Mouse (Mus musculus): ENCODE results near the gene Flt1. TPM values are rescaled to one million over a fixed set of nuclear protein-coding genes. Genes with fewer than 3 reads are reported as not detected.

The Flt1 gene
- total RNA-seq, 1 experiment: 5.1 TPM

- no peak overlapping the region for H3K27ac ChIP-seq (ENCODE audit: insufficient read depth, low read depth, low read length, poor library complexity, severe bottlenecking)
- H3K4me3 ChIP-seq (ENCODE audit: insufficient read depth in 1 of 2, low read depth in 1 of 2, low read length in 2 of 2, poor library complexity in 1 of 2, severe bottlenecking in 1 of 2): peak overlapping the region; percentile 13 to 40; a peak in 2 of 4 replicates
- H3K9me3 ChIP-seq (ENCODE audit: control insufficient read depth, insufficient read depth, low read depth, low read length): no peaks in the 10 kb centered on the region
- no peak for TF ChIP-seq ZC3H11A (IDR thresholded peaks at IDR 0.05; ENCODE audit: borderline replicate concordance, low read depth, low read length)
- no peaks in the 10 kb centered on the region for H3K36me3 ChIP-seq (ENCODE audit: control insufficient read depth, insufficient read depth, low read length, poor library complexity, severe bottlenecking)
- DNase-seq (ENCODE audit: low read depth, low spot score): no peak
- H3K4me1 ChIP-seq (ENCODE audit: control insufficient read depth in 2 of 2, insufficient read depth in 2 of 2, low read length in 2 of 2, poor library complexity in 1 of 2): peaks cover 4 to 5% of the 10 kb centered on the region in 2 experiments; a peak in 3 of 4 replicates
- in situ Hi-C loops (cut with MboI; ENCODE audit: low sequenced_read_pairs in 2 of 2, unreplicated experiment in 2 of 2): no loop called here
- 0 out of 2 replicates have a peak overlapping the region, but pooled peaks have one; percentile 9 for H3K9ac ChIP-seq (ENCODE audit: insufficient read depth, low read depth, low read length, poor library complexity, severe bottlenecking)
These were observed 27.1 kb upstream of the Flt1 start for GRCm38 (mm10) chr5:147752914-147753341.

GRCm38 (mm10) chr5:147751673-147752130 is 25.9 kb upstream of the Flt1 start:
- no peaks in the 10 kb centered on the region for H3K9me3 ChIP-seq (ENCODE audit: control insufficient read depth, insufficient read depth, low read depth, low read length)
- H3K27ac ChIP-seq (ENCODE audit: insufficient read depth, low read depth, low read length, poor library complexity, severe bottlenecking): no peak overlapping the region
- peaks cover 4 to 5% of the 10 kb centered on the region in 2 experiments; a peak in 3 of 4 replicates for H3K4me1 ChIP-seq (ENCODE audit: control insufficient read depth in 2 of 2, insufficient read depth in 2 of 2, low read length in 2 of 2, poor library complexity in 1 of 2)
- H3K36me3 ChIP-seq (ENCODE audit: control insufficient read depth, insufficient read depth, low read length, poor library complexity, severe bottlenecking): no peaks in the 10 kb centered on the region
- H3K9ac ChIP-seq (ENCODE audit: insufficient read depth, low read depth, low read length, poor library complexity, severe bottlenecking): peak overlapping the region; percentile 16; the same call in 1 of the 2 replicates
- DNase-seq (ENCODE audit: low read depth, low spot score): no peak
- peak overlapping the region; percentile 22 to 56 for H3K4me3 ChIP-seq (ENCODE audit: insufficient read depth in 1 of 2, low read depth in 1 of 2, low read length in 2 of 2, poor library complexity in 1 of 2, severe bottlenecking in 1 of 2)
- in situ Hi-C loops (cut with MboI; ENCODE audit: low sequenced_read_pairs in 2 of 2, unreplicated experiment in 2 of 2): no loop called here
- no peak for TF ChIP-seq ZC3H11A (IDR thresholded peaks at IDR 0.05; ENCODE audit: borderline replicate concordance, low read depth, low read length)
- TF ChIP-seq MAFK (IDR thresholded peaks at IDR 0.05; ENCODE audit: insufficient read depth, low read depth, low read length): no peak
- no peak for TF ChIP-seq CHD2 (IDR thresholded peaks at IDR 0.05; ENCODE audit: low read depth, low read length)
- TF ChIP-seq ZNF384 (IDR thresholded peaks at IDR 0.05; ENCODE audit: low read depth, low read length): no peak
- no peak for TF ChIP-seq HCFC1 (IDR thresholded peaks at IDR 0.05; ENCODE audit: borderline replicate concordance, insufficient read depth, low read length)

- no peaks in the 10 kb centered on the region for H3K36me3 ChIP-seq (ENCODE audit: control insufficient read depth, insufficient read depth, low read length, poor library complexity, severe bottlenecking)
- no peak overlapping the region for H3K27ac ChIP-seq (ENCODE audit: insufficient read depth, low read depth, low read length, poor library complexity, severe bottlenecking)
- H3K9ac ChIP-seq (ENCODE audit: insufficient read depth, low read depth, low read length, poor library complexity, severe bottlenecking): no peak overlapping the region
- in situ Hi-C loops (cut with MboI; ENCODE audit: low sequenced_read_pairs in 2 of 2, unreplicated experiment in 2 of 2): no loop called here
- no peaks in the 10 kb centered on the region for H3K9me3 ChIP-seq (ENCODE audit: control insufficient read depth, insufficient read depth, low read depth, low read length)
- TF ChIP-seq CHD2 (IDR thresholded peaks at IDR 0.05; ENCODE audit: low read depth, low read length): no peak
- no peak for TF ChIP-seq MAFK (IDR thresholded peaks at IDR 0.05; ENCODE audit: insufficient read depth, low read depth, low read length)
- TF ChIP-seq ZNF384 (IDR thresholded peaks at IDR 0.05; ENCODE audit: low read depth, low read length): no peak
- TF ChIP-seq ZC3H11A (IDR thresholded peaks at IDR 0.05; ENCODE audit: borderline replicate concordance, low read depth, low read length): no peak
- no peak for TF ChIP-seq HCFC1 (IDR thresholded peaks at IDR 0.05; ENCODE audit: borderline replicate concordance, insufficient read depth, low read length)
- DNase-seq (ENCODE audit: low read depth, low spot score): no peak
- H3K4me3 ChIP-seq (ENCODE audit: insufficient read depth in 1 of 2, low read depth in 1 of 2, low read length in 2 of 2, poor library complexity in 1 of 2, severe bottlenecking in 1 of 2): no peak overlapping the region
- peaks cover 7 to 8% of the 10 kb centered on the region in 2 experiments; a peak in 3 of 4 replicates for H3K4me1 ChIP-seq (ENCODE audit: control insufficient read depth in 2 of 2, insufficient read depth in 2 of 2, low read length in 2 of 2, poor library complexity in 1 of 2)
These were observed 24.2 kb upstream of the Flt1 start for GRCm38 (mm10) chr5:147749972-147750371.

GRCm38 (mm10) chr5:147748081-147748581 is 22.3 kb upstream of the Flt1 start:
- H3K36me3 ChIP-seq (ENCODE audit: control insufficient read depth, insufficient read depth, low read length, poor library complexity, severe bottlenecking): no peaks in the 10 kb centered on the region
- H3K4me1 ChIP-seq (ENCODE audit: control insufficient read depth in 2 of 2, insufficient read depth in 2 of 2, low read length in 2 of 2, poor library complexity in 1 of 2): peaks cover 8 to 9% of the 10 kb centered on the region in 2 experiments; a peak in 3 of 4 replicates
- peak overlapping the region in 1 of 2 experiments; percentile 16; a peak in 1 of 4 replicates for H3K4me3 ChIP-seq (ENCODE audit: insufficient read depth in 1 of 2, low read depth in 1 of 2, low read length in 2 of 2, poor library complexity in 1 of 2, severe bottlenecking in 1 of 2)
- H3K27ac ChIP-seq (ENCODE audit: insufficient read depth, low read depth, low read length, poor library complexity, severe bottlenecking): no peak overlapping the region
- in situ Hi-C loops (cut with MboI; ENCODE audit: low sequenced_read_pairs in 2 of 2, unreplicated experiment in 2 of 2): no loop called here
- no peaks in the 10 kb centered on the region for H3K9me3 ChIP-seq (ENCODE audit: control insufficient read depth, insufficient read depth, low read depth, low read length)
- H3K9ac ChIP-seq (ENCODE audit: insufficient read depth, low read depth, low read length, poor library complexity, severe bottlenecking): no peak overlapping the region
- TF ChIP-seq ZNF384 (IDR thresholded peaks at IDR 0.05; ENCODE audit: low read depth, low read length) (no peak), HCFC1 (IDR thresholded peaks at IDR 0.05; ENCODE audit: borderline replicate concordance, insufficient read depth, low read length) (no peak), CHD2 (IDR thresholded peaks at IDR 0.05; ENCODE audit: low read depth, low read length) (no peak), MAFK (IDR thresholded peaks at IDR 0.05; ENCODE audit: insufficient read depth, low read depth, low read length) (no peak), ZC3H11A (IDR thresholded peaks at IDR 0.05; ENCODE audit: borderline replicate concordance, low read depth, low read length) (no peak)
- DNase-seq (ENCODE audit: low read depth, low spot score): no peak
